Mouse (Mus musculus): ENCODE results near the gene Strbp.
A peak's percentile ranks its signal among the peaks of the same experiment; 100 is the strongest.

Strbp gene

DNA sequence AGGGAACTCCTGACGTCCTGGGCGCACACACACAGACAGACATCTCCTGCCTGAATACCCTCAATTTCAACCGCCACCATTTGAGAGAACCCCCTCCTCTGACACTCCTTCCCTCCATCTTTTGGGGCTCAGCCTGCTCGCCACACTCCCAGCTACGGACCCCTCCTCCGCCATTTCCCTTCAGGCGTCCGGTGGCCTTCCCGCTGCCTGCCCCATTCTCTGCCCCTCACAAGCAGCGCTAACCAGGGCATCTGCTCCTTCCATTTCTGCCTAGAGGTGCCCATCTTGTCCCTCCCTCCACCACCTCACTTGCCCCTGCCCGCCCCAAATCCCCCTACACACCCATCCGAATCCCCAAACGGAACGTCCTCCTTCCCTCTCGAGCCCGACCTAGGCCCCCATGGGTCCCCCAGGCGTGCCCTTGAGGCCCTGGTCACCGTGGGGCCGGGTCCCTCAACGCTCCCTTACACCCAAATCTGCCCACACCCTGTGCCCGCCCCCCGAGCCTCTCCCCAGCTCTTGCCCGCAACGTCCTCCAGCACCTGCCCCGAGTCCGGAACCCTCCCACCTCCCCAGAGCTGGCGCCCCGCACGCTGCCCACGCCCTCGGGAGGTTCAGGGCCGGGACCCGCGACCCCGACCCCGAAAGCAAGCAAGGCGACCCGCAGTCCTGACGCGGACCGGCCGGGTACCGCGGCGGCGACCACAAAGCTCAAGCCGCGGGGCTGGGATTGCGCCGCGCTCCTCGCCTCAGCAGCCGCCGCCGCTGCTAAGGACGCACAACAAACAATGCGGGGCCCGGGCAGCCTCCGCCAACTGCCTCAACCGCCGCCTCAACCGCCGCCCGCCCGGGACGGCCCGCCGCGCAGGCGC, 1.1 kb downstream of the Strbp start:
- peak; percentile 22 to 37 for DNase-seq (ENCODE audit: low spot score in 2 of 2)

DNA sequence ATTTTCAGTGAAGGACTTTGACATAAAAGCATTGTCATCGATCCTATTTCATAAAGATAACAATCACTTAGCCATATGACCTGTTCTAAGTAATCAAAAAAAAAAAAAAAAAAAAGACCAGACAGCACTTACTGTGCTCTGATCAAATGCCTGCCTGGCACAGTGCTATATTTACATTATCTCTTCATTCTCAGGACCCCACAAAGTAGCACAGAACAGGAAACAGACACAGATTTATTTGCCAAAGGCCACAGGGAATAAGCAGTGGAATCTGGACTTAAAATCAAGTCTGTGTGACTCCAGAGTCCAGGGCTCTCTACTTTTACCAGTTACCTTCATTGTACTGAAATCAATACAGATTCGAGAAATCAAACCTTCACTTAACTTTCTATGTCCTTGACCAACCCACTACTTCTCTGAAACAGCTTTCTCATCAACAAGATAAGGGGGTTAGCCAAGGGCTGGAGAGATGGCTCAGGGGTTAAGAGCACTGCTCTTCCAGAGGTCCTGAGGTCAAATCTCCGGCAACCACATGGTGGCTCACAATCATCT, 14.5 kb downstream of the Strbp start:
- DNase-seq (ENCODE audit: low spot score in 2 of 2) = no peak

DNA sequence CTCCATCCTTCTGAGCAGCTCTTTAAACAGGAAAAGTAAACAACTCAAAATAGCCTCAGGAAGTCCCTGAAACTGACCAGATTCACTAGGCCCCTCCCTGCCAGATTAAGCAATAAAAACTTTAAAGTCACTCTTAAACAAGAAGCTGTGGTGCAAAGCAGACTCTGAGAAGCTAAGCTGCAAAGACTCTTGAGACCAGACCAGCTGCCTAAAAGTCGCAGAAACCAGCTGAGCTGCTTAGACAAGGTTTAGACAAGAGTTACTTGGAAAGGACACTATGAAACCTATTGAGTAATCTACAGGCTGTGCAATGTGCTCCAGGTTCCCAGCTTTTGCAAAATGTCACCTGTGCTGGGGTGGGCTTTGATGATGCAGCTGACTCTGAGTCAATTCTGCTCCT, 16.6 kb downstream of the Strbp start:
- DNase-seq (ENCODE audit: low spot score in 2 of 2) = no peak

DNA sequence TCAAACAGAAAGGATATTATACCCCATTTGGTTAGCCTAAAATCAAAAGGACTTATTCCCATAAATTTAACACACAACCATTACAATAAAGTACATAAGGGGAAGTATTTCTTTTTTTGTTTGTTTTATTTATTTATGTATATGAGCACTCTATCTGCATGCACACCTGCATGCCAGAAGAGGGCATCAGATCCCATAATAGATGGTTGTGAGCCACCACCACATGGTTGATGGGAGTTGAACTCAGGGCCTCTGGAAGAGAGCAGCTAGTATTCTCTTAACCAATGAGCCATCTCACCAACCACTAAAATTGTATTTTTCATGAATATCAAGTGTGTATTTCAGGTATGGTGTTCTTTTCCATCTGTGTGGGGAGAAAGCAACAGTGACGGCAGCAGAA, 18.8 kb downstream of the Strbp start:
- DNase-seq (ENCODE audit: low spot score in 2 of 2) = no peak

DNA sequence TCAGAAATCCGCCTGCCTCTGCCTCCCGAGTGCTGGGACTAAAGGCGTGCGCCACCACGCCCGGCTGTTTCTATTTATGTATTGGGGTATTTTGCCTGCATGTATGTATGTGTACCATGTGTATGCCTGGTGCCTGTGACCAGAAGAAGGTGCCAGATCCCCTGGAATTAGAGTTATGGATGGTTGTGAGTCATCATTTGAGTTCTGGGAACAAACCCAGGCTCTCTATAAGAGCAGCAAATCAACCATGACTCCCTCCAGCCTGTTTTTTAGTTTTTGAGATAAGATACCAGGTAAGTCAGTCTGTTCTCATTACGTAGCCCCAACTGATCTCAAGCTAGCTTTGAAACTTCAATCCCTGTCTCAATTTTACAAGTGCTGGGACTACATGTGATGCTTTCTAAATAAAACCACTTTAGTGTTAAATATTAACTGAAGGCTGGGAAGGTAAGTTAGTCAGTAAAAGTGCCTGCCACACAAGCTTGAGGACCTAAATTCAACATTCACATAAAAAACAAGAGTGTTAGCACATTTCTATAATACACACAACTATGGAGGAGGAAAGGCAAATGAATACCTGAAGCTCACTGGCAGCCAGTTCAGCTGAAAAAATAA, 21.4 kb downstream of the Strbp start:
- no peak for DNase-seq (ENCODE audit: low spot score in 2 of 2)

DNA sequence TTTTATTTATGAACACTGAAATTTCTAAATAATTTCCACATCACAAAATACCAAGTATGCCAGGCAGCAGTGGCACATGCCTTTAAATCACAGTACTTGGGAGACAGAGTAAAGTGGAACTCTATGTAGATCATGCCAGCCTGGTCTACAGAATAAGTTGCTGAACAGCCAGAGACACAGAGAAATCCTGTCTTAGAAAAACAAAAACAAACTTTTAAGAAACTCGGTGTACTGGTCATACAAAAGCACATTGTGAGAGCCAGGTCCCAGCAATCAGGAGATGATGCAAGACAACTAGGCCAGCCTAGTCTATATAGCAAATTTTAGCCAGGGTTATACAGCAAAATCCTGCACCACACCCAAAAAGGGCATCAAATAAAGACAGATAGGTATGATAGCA, 52.6 kb downstream of the Strbp start:
- DNase-seq (ENCODE audit: low spot score in 2 of 2) = no peak

DNA sequence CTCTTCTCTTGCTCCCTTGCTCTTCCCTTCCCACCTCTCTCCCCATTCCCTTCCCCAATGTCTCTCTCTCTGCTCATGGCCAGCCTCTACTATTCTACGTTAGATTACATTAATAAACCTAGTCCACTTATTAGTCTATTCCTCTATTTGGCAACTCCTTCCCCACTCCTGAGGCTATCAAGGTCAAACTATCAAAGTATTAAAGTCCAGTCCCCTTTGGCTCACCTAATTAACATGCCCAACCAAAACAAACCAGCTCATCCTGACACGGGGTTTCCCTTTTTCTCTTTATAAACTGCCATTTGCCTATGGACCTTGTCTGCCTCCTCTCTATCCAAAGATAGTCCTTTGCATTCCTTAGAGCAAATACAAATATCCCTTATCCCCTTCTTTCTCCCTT, 54.1 kb downstream of the Strbp start:
- no peak for DNase-seq (ENCODE audit: low spot score in 2 of 2)

DNA sequence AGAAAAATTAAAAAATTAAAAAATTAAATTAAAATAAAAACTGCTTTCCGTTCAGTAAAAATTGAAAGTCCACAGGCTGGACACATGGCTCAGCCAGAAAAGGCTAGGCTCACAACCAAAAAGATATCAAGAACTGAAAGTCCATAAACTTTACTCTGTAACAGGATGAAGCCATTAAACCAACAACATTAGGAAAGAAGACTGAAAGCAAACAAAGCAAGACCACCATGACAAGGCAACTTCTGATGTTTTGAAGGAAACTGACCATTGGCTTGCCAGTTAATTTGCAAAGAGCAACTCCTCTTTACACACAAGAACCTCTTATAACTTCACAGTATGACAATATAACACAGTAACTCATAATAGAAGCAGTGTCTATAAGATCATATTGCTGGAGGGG, 54.7 kb downstream of the Strbp start:
- no peak for DNase-seq (ENCODE audit: low spot score in 2 of 2)

DNA sequence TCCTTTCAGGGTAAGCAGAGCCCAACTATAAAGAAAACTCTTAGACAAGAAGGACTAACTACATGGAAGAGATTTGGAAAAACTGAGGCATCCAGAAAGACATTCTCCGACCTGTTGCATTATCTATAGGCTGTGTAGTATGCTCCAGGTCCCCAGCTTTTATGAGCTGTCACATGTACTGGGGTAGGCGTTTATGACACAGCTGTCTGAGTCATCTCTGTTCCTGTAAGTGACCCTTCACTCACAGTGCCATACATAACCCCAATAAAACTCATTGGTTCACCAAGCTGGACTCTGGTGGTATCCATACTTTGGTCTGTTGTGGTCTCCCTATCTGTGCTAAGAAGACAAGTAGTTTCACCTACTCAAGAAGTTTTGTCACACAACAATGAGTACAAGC, 80.3 kb downstream of the Strbp start:
- no peak for DNase-seq (ENCODE audit: low spot score in 2 of 2)

DNA sequence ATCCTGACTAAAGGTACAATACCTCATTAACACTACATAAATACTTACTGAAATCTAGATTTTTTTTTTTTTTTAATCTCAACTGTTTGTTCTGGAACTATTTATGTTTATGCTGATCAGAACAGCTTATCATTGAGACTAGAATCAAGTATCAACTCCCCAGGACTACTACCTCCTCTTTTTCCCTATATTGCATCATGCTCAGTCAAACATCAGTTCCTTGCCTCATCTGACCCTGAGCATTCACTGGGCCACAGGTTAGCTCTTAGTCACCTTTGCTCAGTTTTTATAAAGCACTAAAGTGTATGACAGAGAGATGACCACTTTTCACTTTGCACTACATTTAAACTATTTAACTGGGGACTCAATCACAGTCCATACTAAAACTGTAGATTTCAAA, 115.7 kb downstream of the Strbp start:
- no peak for DNase-seq (ENCODE audit: low spot score in 2 of 2)

DNA sequence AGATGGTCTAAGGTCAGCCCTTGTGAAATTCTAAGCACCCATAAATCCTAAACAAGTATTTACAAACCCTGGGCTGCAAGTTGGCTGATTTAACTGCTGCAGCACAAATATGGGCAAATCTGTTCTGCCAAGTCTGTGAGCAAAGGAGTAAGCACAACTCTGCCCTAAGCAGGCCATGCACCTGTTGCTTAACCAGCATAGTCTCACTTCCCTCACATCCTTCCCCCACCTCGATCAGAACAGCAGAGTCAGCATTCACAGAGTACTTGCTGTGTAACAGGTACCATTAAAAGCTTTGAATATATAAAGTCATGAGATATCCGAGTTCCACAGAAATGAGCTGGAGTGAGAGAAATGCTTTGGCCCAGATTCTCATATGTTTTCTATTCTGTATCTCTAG, 125.5 kb downstream of the Strbp start:
- DNase-seq (ENCODE audit: low spot score in 2 of 2) = no peak

DNA sequence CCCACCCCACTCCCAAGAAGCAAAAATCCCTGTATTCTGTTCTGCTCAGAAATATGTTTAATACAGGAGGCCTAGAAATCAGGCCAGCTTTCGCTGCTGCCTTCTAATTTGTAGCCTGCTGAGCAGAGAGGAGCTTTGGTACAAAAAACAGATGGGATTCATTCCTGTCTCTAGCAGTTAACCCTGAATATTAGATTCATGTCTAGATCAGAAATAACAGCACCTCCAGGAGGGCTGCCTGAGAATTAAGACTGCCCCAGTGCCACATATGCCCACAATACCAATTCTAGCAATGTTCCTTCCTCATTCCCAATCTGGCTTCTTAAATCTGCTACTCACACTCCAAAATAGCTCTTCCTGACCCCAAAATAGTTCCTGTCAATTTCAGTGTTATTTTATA, 127.0 kb downstream of the Strbp start:
- no peak for DNase-seq (ENCODE audit: low spot score in 2 of 2)

DNA sequence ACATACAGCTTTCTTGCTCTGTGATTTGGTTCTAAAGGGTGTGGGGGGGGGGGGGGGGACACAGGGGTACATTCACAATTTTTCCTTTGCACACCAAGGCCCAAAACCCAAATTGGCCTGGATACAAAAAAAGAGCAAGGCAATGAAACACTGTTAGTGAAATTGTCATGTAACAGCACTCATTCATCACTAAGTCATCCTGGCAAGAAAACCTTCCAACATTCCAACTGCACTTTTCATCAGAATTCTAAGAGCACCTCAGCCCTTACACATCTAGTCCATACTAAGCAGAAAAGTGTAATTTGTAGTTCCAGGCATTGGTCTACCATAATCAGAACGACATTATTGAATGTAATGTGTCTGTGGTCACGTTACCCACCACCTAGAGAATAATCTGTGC, 131.5 kb downstream of the Strbp start:
- DNase-seq (ENCODE audit: low spot score in 2 of 2) = no peak

DNA sequence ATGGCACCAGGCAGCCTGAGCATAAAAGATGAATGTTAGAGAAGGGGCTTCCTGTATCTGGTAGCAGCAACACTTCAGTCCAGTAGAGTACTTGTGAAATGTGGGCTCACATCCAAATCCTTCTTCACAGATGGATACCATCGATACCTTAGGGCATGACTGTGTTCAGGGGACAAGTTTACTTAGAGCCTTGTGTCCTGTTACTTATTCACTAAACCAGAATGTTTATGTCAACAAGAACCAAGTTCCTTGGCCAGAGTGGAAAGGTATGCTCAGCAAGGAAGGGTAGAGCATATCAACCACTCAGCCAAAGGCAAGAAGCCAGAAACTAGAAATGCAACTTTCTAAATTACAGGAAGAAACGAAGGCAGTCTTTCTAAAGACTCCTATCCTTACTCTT, 133.0 kb downstream of the Strbp start:
- no peak for DNase-seq (ENCODE audit: low spot score in 2 of 2)

DNA sequence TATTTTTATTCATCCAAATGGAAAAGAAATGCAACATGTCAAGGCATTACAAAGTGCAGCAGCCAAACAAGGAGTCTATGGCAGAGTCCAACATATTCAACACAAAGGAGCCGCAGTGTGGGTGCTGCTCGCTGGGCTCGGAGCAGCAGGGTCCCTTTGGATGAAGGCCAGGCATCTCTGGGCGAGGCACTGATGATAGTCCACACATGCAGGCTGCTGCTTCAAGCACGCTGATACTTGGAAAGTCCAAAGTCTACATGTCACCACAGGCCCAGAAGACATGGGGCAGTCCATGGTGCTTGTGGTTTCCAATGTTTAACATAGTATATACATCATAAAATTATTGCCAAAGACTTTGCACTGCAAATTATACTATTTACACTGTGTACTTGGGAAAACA, 133.8 kb downstream of the Strbp start:
- DNase-seq (ENCODE audit: low spot score in 2 of 2) = no peak

DNA sequence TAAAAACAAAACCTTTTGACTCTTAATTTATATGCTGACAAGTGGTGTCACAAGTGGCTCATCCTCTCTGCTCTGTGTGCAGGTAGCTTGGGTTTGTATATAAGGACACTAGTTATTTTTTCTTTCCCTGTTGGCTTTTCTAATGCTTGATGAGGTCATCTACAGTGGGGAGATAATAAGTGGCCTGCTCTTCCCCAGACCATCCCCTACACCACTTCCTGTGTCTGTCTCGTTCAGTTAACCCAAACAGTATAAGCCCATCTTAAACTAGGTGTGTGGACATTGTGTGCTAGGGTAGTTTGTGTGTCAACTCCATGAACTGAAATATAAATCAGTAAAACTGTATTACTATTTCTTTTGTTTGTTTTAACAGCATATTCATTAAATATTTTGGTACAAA, 137.6 kb downstream of the Strbp start:
- DNase-seq (ENCODE audit: low spot score in 2 of 2) = no peak

DNA sequence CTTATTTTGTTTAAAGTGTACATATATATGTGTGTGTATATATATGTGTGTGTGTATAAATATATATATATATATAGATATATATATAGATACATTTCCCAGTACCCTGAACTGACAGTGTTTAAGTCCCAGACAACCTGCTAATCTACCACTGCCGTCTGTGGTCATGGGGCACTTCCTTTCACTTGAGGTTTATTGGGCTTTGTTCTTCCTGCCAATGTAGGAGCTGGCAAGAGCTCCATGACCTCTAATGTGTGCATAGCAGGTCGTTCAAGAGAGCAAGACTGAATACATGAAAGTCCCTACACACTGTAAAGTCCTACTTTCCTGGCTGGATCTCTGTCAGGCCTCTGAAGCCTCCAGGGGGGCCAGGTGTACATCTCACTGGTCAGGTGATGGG, 138.1 kb downstream of the Strbp start:
- DNase-seq (ENCODE audit: low spot score in 2 of 2) = no peak

DNA sequence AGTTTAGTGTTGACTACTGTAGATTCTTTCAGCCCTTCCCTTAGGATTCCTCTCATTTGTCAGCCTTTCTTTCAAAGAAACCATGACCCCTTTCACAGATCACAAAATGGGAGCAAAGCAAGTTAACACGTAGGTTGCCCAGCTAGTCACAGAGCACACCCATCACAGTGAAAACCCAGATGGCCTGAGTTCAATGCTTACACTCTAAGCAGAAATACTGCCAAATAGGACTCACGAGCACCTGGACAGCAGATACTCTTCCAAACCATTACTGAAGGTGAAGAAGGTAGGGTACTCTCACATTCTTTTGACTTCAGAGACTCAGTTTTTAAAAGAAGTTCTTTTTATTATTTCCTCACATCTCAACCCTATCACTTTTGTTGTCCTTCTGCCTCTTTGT, 147.3 kb downstream of the Strbp start:
- DNase-seq (ENCODE audit: low spot score in 2 of 2) = no peak

DNA sequence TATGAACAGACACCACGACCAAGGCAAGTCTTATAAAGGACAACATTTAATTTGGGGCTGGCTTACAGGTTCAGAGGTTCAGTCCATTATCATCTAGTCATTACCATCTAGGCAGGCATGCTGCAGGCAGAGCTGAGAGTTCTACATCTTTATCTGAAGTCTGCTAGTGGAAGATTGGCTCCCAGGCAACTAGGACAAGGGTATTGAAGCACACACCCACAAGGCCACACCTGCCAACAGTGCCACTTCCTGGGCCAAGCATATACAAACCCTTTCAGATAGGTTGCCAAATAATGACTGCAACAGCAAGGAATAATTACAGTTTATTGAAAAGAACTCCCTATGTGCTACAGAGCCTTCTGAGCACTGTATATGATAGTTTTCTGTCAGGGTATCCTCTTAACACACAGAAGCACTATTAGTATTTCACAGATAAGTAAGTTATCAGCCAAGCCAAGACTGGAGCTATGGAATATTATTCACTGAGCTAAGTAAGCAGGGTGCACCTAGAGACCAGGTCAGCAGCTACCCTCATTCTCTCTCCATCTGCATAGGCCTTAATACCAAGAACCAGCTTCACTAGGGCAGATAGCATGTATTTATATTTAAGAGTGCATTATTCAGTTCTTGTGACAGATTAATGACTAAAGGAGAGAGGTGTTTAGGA, 154.2 kb downstream of the Strbp start:
- DNase-seq (ENCODE audit: low spot score in 2 of 2) = no peak

DNA sequence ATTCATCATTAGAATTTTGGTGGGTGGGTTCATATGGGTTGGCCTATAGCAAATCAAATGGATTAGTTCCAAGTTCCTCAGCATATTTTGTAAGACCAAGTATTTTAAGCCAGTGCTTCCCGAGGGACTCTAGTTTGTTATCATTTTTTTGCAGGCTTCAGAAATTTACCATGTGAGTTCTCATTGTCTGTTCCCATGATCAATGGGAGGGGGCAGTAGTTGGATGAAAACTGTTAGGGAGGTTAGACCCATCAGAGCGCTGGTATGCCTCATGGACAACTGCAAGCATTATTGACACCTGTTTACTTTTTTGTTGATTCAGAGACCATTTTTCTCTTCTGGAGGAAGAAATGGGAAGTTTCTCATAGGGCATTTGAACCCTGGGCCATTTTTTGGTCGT, 172.0 kb downstream of the Strbp start:
- no peak for DNase-seq (ENCODE audit: low spot score in 2 of 2)

DNA sequence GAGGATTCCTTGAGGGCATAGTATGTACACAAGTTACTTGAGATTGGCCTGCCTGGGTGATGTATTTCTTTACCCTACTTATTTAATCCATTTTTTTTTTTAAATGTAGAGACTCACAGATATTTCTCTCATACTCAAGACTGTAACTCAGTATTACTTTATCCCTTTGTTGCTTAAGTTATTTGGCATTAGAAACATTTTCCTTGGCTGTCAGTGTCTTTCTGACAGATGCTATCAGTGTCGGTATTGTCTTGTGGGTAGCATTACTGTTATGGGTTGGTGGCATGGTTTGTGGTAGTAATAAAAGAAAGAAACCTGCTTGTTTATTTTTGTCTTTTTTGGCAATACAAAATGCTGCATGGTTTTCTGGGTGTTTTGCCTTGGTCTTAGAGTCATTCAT, 172.9 kb downstream of the Strbp start:
- DNase-seq (ENCODE audit: low spot score in 2 of 2) = no peak

DNA sequence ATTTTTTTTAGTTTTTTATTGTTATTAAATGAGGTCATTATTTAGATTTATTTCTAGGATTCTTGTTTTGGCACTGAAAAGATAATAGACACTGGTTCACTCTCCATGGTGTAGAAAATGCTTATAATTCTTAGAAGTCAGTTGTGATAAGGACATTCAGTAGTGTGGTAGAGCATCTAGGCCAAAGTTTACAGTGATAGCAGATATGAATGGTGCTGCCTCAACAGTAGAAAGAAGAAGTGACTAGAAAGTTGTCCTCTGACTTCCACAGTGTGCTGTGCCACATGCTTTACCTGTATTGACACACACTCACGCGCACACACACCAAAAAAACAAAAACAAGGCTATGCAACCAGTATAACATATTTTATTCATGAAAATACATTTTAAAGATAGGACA, 174.3 kb downstream of the Strbp start:
- DNase-seq (ENCODE audit: low spot score in 2 of 2) = no peak

DNA sequence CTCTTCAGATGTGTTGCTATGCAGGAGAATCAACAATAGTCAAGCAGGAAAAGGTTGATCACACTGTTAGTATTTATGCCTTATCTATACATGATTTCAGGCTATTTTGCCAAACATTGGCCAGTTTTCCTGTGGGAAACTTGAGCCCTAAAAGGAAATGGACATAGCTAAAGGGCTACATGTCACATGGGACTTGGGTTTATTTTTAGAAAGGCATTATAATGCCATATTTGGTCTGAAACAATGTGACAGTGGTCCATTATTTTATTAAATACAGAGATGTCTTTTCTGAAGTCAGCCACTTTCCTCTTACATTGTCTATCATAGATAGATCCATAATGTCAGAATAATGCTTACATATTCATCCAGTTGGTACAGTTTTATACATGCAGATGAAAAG, 176.1 kb downstream of the Strbp start:
- DNase-seq (ENCODE audit: low spot score in 2 of 2) = no peak
